Mouse (Mus musculus) midbrain, embryonic 16.5 days (tissue): ENCODE data around the gene P4ha1. TPM values are rescaled to one million over a fixed set of nuclear protein-coding genes. Genes with fewer than 3 reads are reported as not detected.
A peak's percentile ranks its signal among the peaks of the same experiment; 100 is the strongest.
"Not testable (repeated sequence)": the region's sequence is repeated elsewhere in the genome, so short reads cannot be mapped to it uniquely, and the experiment has no call there.

Experiments used
- ATAC-seq: fragments of 200-750 bp; cut with Nextera tagmentation; 2 replicates; pipeline ENCODE4 v1.8.0; 2017; ENCODE audit warnings: moderate TSS enrichment
- H3K27ac ChIP-seq: fragments of 300-500 bp; sonication (generic); 2 replicates; pipeline ENCODE4 v1.5.1; 2014; ENCODE audit warnings: mild to moderate bottlenecking, low read length, mixed read lengths
- H3K27me3 ChIP-seq: fragments of 300-500 bp; sonication (generic); 2 replicates; pipeline ENCODE4 v1.6.1; 2014; ENCODE audit warnings: low read depth, low read length, mixed read lengths; ENCODE audit not compliant: control insufficient read depth, insufficient read depth
- H3K36me3 ChIP-seq: fragments of 300-500 bp; sonication (generic); 2 replicates; pipeline ENCODE4 v1.6.1; 2014; ENCODE audit warnings: mild to moderate bottlenecking, low read length, moderate library complexity, mixed read lengths; ENCODE audit not compliant: control insufficient read depth, insufficient read depth
- H3K4me1 ChIP-seq: fragments of 300-500 bp; sonication (generic); 2 replicates; pipeline ENCODE4 v1.6.1; 2014; ENCODE audit warnings: mild to moderate bottlenecking, low read length, mixed read lengths; ENCODE audit not compliant: control insufficient read depth, insufficient read depth
- H3K4me2 ChIP-seq: fragments of 300-500 bp; sonication (generic); 2 replicates; pipeline ENCODE4 v1.6.1; 2014; ENCODE audit warnings: mild to moderate bottlenecking, low read length, mixed read lengths
- H3K4me3 ChIP-seq: fragments of 300-500 bp; sonication (generic); 2 replicates; pipeline ENCODE4 v1.5.1; 2014; ENCODE audit warnings: low read depth, mild to moderate bottlenecking, low read length, moderate library complexity, mixed read lengths
- H3K9ac ChIP-seq: fragments of 300-500 bp; sonication (generic); 2 replicates; pipeline ENCODE4 v1.6.1; 2014; ENCODE audit warnings: low read depth, low read length, mixed read lengths
- H3K9me3 ChIP-seq: fragments of 300-500 bp; sonication (generic); replicated peaks from 2 replicates; pipeline ENCODE4 v1.6.1; 2014; ENCODE audit warnings: mild to moderate bottlenecking, low read length, mixed read lengths; ENCODE audit not compliant: control insufficient read depth, poor library complexity, severe bottlenecking
- WGBS: fragments of 180-500 bp; shearing (Covaris S2); extraction: QIAGEN DNeasy Blood & Tissue Kit; methylation state at CpG from one replicate; pipeline ENCODE4 v1.1.7; 2014; 5-methylcytosine and 5-hydroxymethylcytosine counted together
- polyA plus RNA-seq: library from polyadenylated mRNA; unstranded; fragments of >200 nt; fragmentation: Nextera tagmentation; extraction: Ambion mirVana; gene quantifications from 2 replicates; pipeline ENCODE4 v1.2.1, GENCODE M21; 2015

Gene P4ha1
- polyA plus RNA-seq, 1 experiment from 2014 or later, result 29.7 TPM

DNA sequence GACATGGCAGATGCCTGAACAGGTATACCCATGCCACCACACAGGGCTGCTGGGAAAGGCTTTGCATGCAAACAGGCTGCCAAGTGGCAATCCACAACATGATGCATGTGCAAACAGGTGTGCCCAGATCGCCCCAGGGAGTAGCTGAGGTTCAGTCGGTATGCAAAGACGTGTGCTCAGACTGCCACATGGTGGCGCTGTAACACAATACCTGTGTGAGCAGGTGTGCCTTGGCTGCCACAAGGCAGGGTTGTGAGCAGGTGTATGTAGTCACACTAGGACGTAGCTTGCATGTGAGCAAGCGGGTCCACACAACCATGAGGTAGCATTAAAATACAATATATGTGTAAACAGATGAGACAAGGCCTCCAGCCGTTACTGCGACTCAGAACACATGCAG lies 34.0 kb upstream of the P4ha1 start:
- H3K36me3 ChIP-seq, result no peaks in the 10 kb centered on the region
- no peak overlapping the region for H3K4me3 ChIP-seq
- H3K9ac ChIP-seq, result no peak overlapping the region
- no peak overlapping the region for H3K4me2 ChIP-seq
- no peaks in the 10 kb centered on the region for H3K4me1 ChIP-seq
- ATAC-seq, result no peak
- no peak overlapping the region for H3K27ac ChIP-seq
- H3K9me3 ChIP-seq, result no peaks in the 10 kb centered on the region
- 58% methylated on average over 8 of the region's 8 CpGs for WGBS
- H3K27me3 ChIP-seq, result peaks cover 3% of the 10 kb centered on the region; the same call in 1 of the 2 replicates

DNA sequence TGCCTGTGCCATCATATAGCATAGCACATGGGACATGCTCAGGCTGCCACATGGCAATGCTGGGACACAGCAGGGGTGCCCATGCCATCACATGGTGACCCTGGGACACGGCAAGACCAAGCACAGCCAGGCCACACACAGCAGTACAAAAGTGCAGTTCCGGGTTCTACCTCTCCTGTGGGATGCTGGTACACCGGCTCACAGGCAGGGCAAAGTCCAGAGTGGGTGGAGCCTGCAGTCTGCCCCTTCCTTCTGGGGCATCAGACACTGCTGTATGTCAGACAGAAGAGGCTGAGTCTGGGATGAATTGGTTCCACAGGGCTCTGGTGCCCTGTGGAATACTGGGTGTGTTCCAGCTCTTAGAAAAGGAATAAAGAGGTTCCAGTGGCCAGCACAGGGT lies 31.6 kb upstream of the P4ha1 start:
- no peaks in the 10 kb centered on the region for H3K9me3 ChIP-seq

DNA sequence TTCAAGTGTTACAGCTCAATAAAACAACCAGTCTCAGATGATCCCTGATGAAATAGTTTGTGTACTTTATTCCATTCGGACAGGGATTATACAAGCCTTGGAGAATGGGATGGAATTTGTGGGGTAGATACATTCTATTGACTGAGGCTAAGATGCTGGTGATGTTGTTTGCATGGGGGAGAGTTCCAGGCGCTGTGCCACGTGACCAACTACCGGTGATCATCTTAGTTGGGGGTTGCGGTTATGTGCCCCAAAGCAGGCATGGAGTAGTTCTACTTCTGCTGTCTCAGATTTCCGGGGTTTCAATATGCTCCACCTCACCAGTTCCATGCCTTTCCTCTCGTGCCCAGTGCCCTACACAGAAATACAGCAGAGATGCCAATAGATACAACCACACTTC lies 31.0 kb upstream of the P4ha1 start:
- 0 out of 2 replicates have a peak overlapping the region, but pooled peaks have one; percentile 6 for H3K9ac ChIP-seq
- 86% methylated on average over 7 of the region's 7 CpGs for WGBS
- no peaks in the 10 kb centered on the region for H3K36me3 ChIP-seq
- no peak for ATAC-seq
- H3K27ac ChIP-seq, result no peak overlapping the region
- H3K27me3 ChIP-seq, result peaks cover 3% of the 10 kb centered on the region; the same call in 1 of the 2 replicates
- H3K9me3 ChIP-seq, result no peaks in the 10 kb centered on the region
- no peak overlapping the region for H3K4me2 ChIP-seq
- H3K4me1 ChIP-seq, result no peaks in the 10 kb centered on the region
- H3K4me3 ChIP-seq, result no peak overlapping the region

More for the DNA sequence above, 31.6 kb upstream of the P4ha1 start:
- Histone ChIP-seq H3K27me3 (peaks cover 3% of the 10 kb centered on the region; the same call in 1 of the 2 replicates), H3K4me1 (no peaks in the 10 kb centered on the region), H3K4me3 (no peak overlapping the region), H3K9ac (no peak overlapping the region), H3K27ac (no peak overlapping the region), H3K4me2 (no peak overlapping the region), H3K36me3 (no peaks in the 10 kb centered on the region)
- 44% methylated on average over 3 of the region's 3 CpGs for WGBS
- no peak for ATAC-seq

DNA sequence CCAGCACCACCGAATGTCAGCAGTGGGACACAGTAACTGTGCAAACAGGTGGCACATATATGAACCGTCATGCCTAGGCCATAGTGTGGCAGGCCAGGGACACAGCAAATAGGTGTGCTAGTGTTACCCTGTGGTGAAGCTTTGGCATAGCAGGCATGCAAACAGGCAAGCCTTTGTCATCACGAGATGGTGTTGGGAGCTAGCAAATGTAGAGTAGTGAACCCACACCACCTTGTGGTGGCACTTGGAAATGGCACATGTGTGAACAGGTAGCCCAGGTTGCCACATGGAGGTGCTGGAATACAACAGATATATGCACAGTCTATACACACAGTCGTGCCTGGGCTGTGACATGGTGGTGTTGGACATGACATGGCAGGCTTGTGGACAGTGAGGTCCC lies 30.5 kb upstream of the P4ha1 start:
- Histone ChIP-seq H3K9ac (0 out of 2 replicates have a peak overlapping the region, but pooled peaks have one; percentile 6), H3K27me3 (peaks cover 3% of the 10 kb centered on the region; the same call in 1 of the 2 replicates), H3K4me3 (no peak overlapping the region), H3K4me1 (no peaks in the 10 kb centered on the region), H3K9me3 (no peaks in the 10 kb centered on the region), H3K4me2 (no peak overlapping the region), H3K27ac (no peak overlapping the region), H3K36me3 (no peaks in the 10 kb centered on the region)
- 30% methylated on average over 4 of the region's 4 CpGs for WGBS
- peak; percentile 79 for ATAC-seq

DNA sequence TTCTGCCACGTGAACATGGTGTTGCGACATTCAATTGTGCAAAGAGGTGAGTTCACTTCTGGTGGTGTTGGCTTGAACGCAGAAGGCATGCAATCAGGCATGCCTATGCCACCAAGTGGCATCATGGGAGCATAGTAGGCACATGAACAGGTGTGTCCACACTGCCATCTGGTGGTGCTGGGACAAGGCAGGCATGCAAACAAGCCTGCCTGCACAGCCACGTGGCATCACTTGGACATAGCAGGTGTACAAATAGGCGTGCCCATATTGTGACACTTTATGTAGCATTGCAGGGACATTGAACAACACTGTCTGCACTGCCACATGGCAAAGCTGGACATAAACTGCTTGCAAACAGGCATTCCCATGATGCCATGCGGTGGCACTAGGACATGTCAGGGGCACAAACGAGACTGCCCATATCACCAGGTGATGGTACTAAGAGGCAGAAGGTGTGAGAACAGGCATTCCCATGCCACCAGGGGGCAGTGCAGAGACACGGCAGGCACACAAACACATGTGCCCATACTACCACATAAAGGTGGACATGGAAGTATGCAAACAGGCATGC lies 27.8 kb upstream of the P4ha1 start:
- Histone ChIP-seq H3K9ac (no peak overlapping the region), H3K4me3 (no peak overlapping the region), H3K27me3 (no peaks in the 10 kb centered on the region), H3K27ac (no peak overlapping the region), H3K4me1 (no peaks in the 10 kb centered on the region), H3K36me3 (no peaks in the 10 kb centered on the region), H3K9me3 (no peaks in the 10 kb centered on the region), H3K4me2 (no peak overlapping the region)
- peak; percentile 26; the same call in 1 of the 2 replicates for ATAC-seq
- WGBS, result 68% methylated on average over 8 of the region's 8 CpGs

DNA sequence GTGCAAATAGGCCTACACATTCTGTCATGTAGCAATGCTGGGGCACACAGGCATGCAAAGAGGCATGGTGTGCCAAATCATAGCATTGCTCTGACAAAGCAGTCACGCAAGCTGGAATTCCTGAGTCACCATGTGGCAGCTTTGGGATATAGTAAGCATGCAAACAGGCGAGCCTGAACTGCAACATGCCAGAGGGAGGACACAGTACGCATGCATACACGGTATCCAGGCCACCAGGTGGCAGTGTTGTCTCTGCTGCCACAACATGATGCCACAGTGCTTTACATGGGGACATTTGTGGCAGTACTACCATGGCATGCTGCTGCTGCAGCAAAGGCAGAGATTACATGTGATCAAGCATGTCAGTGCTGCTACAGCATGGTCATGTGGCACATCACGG lies 26.8 kb upstream of the P4ha1 start:
- WGBS, result 24% methylated on average over 5 of the region's 5 CpGs
- no peak overlapping the region for H3K9ac ChIP-seq
- ATAC-seq, result peak; percentile 36; the same call in 1 of the 2 replicates
- no peak overlapping the region for H3K4me2 ChIP-seq
- no peaks in the 10 kb centered on the region for H3K36me3 ChIP-seq
- H3K27me3 ChIP-seq, result no peaks in the 10 kb centered on the region
- no peak overlapping the region for H3K4me3 ChIP-seq
- no peak overlapping the region for H3K27ac ChIP-seq
- no peaks in the 10 kb centered on the region for H3K9me3 ChIP-seq
- H3K4me1 ChIP-seq, result no peaks in the 10 kb centered on the region

DNA sequence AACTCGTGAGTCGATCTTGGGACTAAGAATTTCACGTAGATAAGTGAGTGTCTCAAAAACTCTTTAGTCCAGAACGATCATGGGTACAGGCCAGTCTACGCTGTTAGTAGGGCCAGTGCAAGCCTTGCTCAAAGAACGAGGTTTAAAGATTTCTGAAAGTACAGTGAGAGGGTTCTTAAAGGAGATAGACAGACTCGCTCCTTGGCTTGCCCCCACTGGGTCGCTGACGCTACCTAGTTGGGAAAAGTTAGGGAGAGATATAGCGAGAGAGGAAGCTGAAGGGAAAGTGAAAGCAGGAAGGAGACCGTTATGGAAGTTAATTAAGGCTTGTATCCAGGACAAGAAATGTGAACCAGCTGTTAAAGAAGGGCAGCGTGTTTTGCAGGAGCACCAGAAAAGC lies 20.4 kb upstream of the P4ha1 start:
- not testable (repeated sequence) for H3K27ac ChIP-seq, H3K4me1 ChIP-seq, H3K9me3 ChIP-seq, H3K4me3 ChIP-seq, H3K4me2 ChIP-seq, H3K9ac ChIP-seq, ATAC-seq, H3K36me3 ChIP-seq, H3K27me3 ChIP-seq
- WGBS, result 96% methylated on average over 12 of the region's 12 CpGs

DNA sequence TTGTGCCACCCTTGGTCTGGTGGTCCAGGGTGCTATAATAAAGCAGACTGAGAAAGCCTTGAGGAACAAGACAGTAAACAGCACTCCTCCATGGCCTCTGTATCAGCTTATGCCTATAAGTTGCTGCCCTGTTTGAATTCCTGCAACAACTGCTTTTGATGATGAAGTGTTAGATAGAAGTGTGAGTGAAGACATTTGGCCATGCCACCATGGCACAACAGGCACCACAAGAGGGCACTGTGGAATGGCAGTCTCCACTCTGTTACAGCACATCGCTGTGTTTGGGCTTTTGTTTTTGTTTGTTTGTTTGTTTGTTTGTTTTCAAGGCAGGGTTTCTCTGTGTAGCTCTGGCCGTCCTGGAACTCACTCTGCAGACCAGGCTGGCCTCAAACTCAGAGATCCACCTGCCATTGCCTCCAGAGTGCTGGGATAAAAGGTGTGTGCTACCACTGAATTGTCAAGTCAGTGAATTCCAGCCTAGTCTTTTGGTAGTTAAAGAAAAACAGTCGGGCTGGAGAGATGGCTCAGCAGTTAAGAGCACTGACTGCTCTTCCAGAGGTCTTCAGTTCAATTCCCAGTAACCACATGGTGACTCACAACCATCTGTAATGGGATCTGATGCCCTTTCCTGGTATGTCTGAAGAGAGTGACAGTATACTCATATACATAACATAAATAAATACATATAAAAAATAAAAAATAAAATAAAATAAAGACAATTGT lies 13.9 kb upstream of the P4ha1 start:
- no peak overlapping the region for H3K4me3 ChIP-seq
- WGBS, result 50% methylated on average over 3 of the region's 3 CpGs
- ATAC-seq, result no peak
- H3K4me2 ChIP-seq, result no peak overlapping the region
- H3K27me3 ChIP-seq, result no peaks in the 10 kb centered on the region
- no peaks in the 10 kb centered on the region for H3K9me3 ChIP-seq
- no peak overlapping the region for H3K9ac ChIP-seq
- no peaks in the 10 kb centered on the region for H3K4me1 ChIP-seq
- no peaks in the 10 kb centered on the region for H3K36me3 ChIP-seq
- H3K27ac ChIP-seq, result no peak overlapping the region

DNA sequence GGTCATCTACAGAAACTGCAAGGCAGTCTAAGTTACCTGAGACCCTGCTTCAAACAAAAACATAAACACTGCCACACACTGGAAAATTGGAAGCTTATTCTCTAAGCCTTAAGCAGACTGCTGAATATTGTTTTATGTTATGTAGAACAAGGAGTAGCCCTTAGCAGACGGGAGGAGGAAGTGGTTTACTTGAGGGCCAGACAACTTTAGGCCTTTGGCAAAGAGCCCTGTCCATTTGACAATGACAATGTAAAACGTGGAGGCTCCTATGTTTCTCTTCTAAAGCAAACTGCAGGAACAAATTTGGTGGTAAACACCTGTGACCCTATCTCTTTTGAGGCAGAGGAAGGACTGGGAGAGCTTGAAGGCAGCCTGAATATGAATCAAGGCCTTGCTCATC lies 13.0 kb upstream of the P4ha1 start:
- Histone ChIP-seq H3K27me3 (no peaks in the 10 kb centered on the region), H3K4me2 (no peak overlapping the region), H3K9ac (no peak overlapping the region), H3K4me3 (no peak overlapping the region), H3K27ac (no peak overlapping the region), H3K9me3 (no peaks in the 10 kb centered on the region), H3K4me1 (no peaks in the 10 kb centered on the region), H3K36me3 (no peaks in the 10 kb centered on the region)
- WGBS, result 54% methylated on average over 2 of the region's 2 CpGs
- ATAC-seq, result no peak
